Mouse (Mus musculus) liver, adult 2 months (tissue): Measurements from ENCODE around the gene Sowaha.

ENCODE experiments used
- CTCF ChIP-seq: fragments of 200-500 bp; IDR thresholded peaks from 2 replicates; pipeline ENCODE4 v1.5.1; 2011; ENCODE audit warnings: low read depth, low read length, control low read depth
- POLR2A ChIP-seq: fragments of 200-500 bp; IDR thresholded peaks from 2 replicates; pipeline ENCODE4 v1.6.1; 2011; ENCODE audit warnings: low read length, control low read depth; ENCODE audit not compliant: insufficient read depth; ENCODE audit errors: extremely low read depth

- TF ChIP-seq CTCF (no peak), POLR2A (no peak)
These were observed 31.5 kb downstream of the Sowaha start for GRCm38 (mm10) chr11:53448529-53448928.
